Mouse (Mus musculus): ENCODE measurements around the gene Serpinb9b. TPM values are rescaled to one million over a fixed set of nuclear protein-coding genes. Genes with fewer than 3 reads are reported as not detected.

The Serpinb9b gene
- polyA plus RNA-seq, 2 experiments, result 0.02 TPM; not detected in 1

DNA sequence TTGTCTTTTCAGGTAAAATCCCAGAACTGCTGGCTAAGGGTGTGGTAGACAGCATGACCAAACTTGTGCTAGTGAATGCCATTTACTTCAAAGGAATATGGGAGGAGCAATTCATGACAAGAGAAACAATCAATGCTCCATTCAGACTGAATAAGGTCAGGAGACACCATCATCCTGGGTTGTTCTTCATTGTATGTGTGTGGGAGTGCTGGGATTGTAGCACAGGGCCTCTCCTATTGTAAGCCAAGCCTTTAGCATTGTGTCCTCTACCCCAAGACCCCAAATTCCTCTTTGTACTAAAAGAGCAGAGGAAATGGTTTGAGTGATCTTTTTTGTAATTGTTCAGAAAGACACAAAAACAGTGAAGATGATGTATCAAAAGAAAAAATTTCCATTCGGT is 64.1 kb downstream of the Serpinb9b start:
- ATAC-seq (ENCODE audit: insufficient read depth), result no peak

More for the DNA sequence above, 64.1 kb downstream of the Serpinb9b start:
- Histone ChIP-seq H3K27ac (no peak overlapping the region), H3K9ac (replicated peaks) (no peak overlapping the region), H3K27me3 (ENCODE audit: control insufficient read depth, insufficient read depth, low read length) (no peaks in the 10 kb centered on the region), H3K36me3 (replicated peaks; ENCODE audit: control insufficient read depth, insufficient read depth, low read depth) (no peaks in the 10 kb centered on the region), H3K4me3 (ENCODE audit: insufficient read depth in 1 of 2, low read depth in 2 of 2, low read length in 2 of 2) (no peak overlapping the region), H3K4me1 (replicated peaks; ENCODE audit: control insufficient read depth in 2 of 2, insufficient read depth in 2 of 2, low read length in 1 of 2) (no peaks in the 10 kb centered on the region), H3K9me3 (ENCODE audit: control insufficient read depth, low read length) (no peaks in the 10 kb centered on the region), H3K4me2 (ENCODE audit: low read depth) (no peak overlapping the region)
- no peak for DNase-seq (ENCODE audit: low read depth in 3 of 3, low spot score in 3 of 3)
- WGBS (ENCODE audit: insufficient replicate concordance), result 68% methylated on average over 1 of the region's 1 CpGs
- TF ChIP-seq CTCF (IDR thresholded peaks at IDR 0.05; ENCODE audit: low read depth), result no peak
- no peak for TF ChIP-seq EP300 (IDR thresholded peaks at IDR 0.05; ENCODE audit: low read depth)

Other genes starting within 250 kb of the Serpinb9b start
- 0.01 TPM in 1 of 2 replicates, not detected in the other for gene Mylk4, start 243.5 kb upstream of the Serpinb9b start, polyA plus RNA-seq (2012; rRNA removed)
- 0.08 TPM in 1 of 2 replicates, not detected in the other for gene Mylk4, start 243.5 kb upstream of the Serpinb9b start, polyA plus RNA-seq (2014; fragmentation: Nextera tagmentation; extraction: Ambion mirVana)
- gene Wrnip1, start 225.4 kb upstream of the Serpinb9b start, polyA plus RNA-seq (2012; rRNA removed), result 13.2 and 16.3 TPM in 2 replicates
- 6.0 and 8.2 TPM in 2 replicates for gene Wrnip1, start 225.4 kb upstream of the Serpinb9b start, polyA plus RNA-seq (2014; fragmentation: Nextera tagmentation; extraction: Ambion mirVana)
- gene D930007J09Rik, start 224.6 kb upstream of the Serpinb9b start, polyA plus RNA-seq (2012; rRNA removed), result not detected in 2 replicates
- gene D930007J09Rik, start 224.6 kb upstream of the Serpinb9b start, polyA plus RNA-seq (2014; fragmentation: Nextera tagmentation; extraction: Ambion mirVana), result not detected in 2 replicates
- gene Serpinb1a, start 176.2 kb upstream of the Serpinb9b start, polyA plus RNA-seq (2012; rRNA removed), result 3.9 and 8.0 TPM in 2 replicates
- gene Serpinb1a, start 176.2 kb upstream of the Serpinb9b start, polyA plus RNA-seq (2014; fragmentation: Nextera tagmentation; extraction: Ambion mirVana), result 21.2 and 32.4 TPM in 2 replicates
- gene Serpinb1c, start 129.2 kb upstream of the Serpinb9b start, polyA plus RNA-seq (2012; rRNA removed), result 0.04 TPM in 1 of 2 replicates, not detected in the other
- not detected in 2 replicates for gene Serpinb1c, start 129.2 kb upstream of the Serpinb9b start, polyA plus RNA-seq (2014; fragmentation: Nextera tagmentation; extraction: Ambion mirVana)
- 2.2 and 4.2 TPM in 2 replicates for gene Serpinb6b, start 62.2 kb upstream of the Serpinb9b start, polyA plus RNA-seq (2012; rRNA removed)
- gene Serpinb6b, start 62.2 kb upstream of the Serpinb9b start, polyA plus RNA-seq (2014; fragmentation: Nextera tagmentation; extraction: Ambion mirVana), result 5.3 and 5.5 TPM in 2 replicates
- gene Serpinb9, start 24.2 kb upstream of the Serpinb9b start, polyA plus RNA-seq (2012; rRNA removed), result 0.77 and 1.0 TPM in 2 replicates
- 2.5 and 2.7 TPM in 2 replicates for gene Serpinb9, start 24.2 kb upstream of the Serpinb9b start, polyA plus RNA-seq (2014; fragmentation: Nextera tagmentation; extraction: Ambion mirVana)
- gene Serpinb1b, start 51.2 kb downstream of the Serpinb9b start, polyA plus RNA-seq (2012; rRNA removed), result 0.02 TPM in 1 of 2 replicates, not detected in the other
- 0.23 TPM in 1 of 2 replicates, not detected in the other for gene Serpinb1b, start 51.2 kb downstream of the Serpinb9b start, polyA plus RNA-seq (2014; fragmentation: Nextera tagmentation; extraction: Ambion mirVana)
- not detected in 2 replicates for gene Serpinb9c, start 132.3 kb downstream of the Serpinb9b start, polyA plus RNA-seq (2012; rRNA removed)
- not detected in 2 replicates for gene Serpinb9c, start 132.3 kb downstream of the Serpinb9b start, polyA plus RNA-seq (2014; fragmentation: Nextera tagmentation; extraction: Ambion mirVana)
- gene Serpinb9d, start 165.5 kb downstream of the Serpinb9b start, polyA plus RNA-seq (2012; rRNA removed), result not detected in 2 replicates
- gene Serpinb9d, start 165.5 kb downstream of the Serpinb9b start, polyA plus RNA-seq (2014; fragmentation: Nextera tagmentation; extraction: Ambion mirVana), result not detected in 2 replicates
- not detected in 2 replicates for gene Serpinb9e, start 222.2 kb downstream of the Serpinb9b start, polyA plus RNA-seq (2012; rRNA removed)
- gene Serpinb9e, start 222.2 kb downstream of the Serpinb9b start, polyA plus RNA-seq (2014; fragmentation: Nextera tagmentation; extraction: Ambion mirVana), result not detected in 2 replicates